Mouse (Mus musculus): ENCODE data around the gene Rxra. TPM values are rescaled to one million over a fixed set of nuclear protein-coding genes. Genes with fewer than 3 reads are reported as not detected.

Rxra gene
- polyA plus RNA-seq, 1 experiment, result 60.0 TPM

- DNase-seq (ENCODE audit: low spot score), result no peak
These were observed 26.0 kb downstream of the Rxra start for GRCm38 (mm10) chr2:27702283-27702682.

DNA sequence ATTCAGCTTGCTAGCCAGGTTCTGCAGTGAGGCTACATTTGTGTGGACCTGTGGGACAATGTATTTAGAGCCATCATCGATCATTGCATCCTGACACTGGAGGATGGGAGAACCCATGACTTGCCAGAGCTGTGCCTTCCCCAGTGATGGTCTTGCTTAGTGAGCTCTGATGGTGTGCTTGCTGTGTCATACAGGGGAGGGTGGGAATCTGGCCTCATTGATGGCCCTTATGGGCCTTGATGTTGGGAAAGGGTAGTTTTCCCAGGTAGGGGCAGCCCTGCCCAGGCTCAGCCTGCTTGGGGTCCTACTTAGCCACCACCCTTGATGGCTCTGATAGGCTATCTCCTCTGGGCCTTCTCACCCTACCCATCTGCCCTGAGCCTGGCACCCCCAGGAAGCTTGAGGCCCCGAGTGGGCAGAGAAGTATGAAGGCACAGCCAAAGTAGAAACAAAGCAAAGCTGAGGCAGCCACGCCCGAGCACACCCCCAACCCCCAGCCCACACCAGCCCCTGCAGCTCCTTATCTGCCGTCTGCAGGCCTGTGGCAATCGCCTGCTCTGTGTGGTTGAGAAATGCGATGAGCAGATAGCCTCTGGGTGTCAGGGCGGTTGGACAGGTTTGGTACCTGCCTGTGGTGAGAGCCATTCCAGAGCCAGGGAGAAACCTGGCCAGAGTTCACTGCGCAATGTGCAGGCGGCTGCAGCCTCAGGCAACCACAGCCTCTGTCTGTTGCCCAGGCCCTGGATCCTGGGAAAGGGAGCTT lies 26.8 kb downstream of the Rxra start:
- peak; percentile 53 for DNase-seq (ENCODE audit: low spot score)

DNA sequence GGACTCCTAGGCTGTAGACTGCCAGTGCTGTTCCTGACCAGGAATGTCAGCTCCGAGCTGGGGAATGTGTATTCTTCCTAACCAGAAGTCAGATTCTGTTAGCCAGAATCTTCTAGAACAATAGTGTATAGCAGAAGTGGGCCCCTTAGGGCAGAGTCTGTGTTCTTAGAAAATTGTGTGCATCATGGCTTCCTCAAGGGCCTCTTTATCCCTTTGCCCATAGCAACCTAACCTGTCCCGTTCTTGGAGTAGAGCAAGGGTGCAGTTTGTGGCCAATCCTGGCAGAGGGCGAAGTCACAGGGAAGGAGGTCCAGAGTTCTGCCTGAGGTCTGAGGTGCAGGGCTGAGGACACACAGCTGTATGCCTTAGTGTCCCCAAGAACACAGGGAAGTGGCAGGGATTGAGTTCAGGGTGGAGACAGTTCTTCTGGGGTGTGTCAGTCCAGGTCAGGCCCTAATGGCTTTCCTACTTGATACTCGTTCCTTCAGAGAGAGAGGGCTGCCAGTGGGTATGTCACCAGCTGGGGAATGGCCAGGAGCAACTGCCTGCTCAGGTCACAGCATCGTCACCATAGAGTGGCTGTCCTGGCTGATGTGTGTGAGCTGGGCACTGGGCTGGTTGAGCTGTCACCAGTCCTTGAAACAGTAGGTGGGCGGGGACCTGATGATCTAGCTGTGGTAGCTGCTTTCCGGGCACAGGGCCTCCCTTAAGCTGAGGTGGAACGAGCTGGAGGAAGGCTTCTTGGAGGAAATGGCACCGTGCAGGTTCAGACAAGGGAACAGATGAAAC lies 27.8 kb downstream of the Rxra start:
- DNase-seq (ENCODE audit: low spot score), result no peak

DNA sequence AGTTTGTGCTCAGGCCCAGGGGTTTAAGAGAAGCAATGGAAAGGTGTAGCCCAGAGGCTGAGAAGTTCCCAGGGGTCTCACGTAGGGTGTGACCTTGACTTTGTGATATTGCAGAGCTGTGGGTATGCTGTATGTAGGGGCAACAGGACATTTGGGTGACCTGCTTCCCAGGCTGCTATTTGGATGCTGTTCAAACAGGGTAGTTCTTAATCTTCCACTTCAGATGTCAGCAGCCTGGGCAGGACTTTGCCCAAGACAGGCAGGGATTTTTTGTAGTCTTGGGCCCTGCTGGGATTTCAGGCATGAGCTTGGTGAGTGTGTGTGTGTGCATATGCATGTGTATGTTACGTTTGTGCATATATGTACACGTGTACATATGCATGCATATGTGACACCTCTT lies 28.4 kb downstream of the Rxra start:
- no peak for DNase-seq (ENCODE audit: low spot score)

DNA sequence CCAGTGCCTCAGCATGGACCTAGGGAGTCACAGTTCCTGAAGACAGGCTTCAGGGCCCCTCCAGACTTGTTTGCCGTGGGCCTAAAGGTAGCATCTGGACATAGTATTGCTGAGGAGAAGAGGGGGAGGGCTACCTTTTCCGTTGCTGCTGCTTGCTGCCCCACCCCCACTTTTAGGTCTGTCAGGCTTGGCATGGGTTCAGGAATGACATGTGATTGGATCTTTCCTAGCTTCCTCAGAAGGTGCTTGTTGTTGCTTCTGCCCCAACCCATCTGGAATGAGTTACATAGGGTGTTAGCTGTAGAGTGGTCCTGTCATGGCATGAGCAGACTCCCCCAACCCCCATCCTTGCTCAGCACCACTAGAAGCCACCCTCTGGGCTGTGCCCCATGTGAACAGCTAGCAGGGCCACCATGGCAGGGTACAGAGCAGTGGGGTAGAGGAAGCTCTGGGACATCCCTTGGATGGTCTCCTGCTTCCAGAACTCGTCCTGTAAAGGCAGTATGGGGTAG lies 34.7 kb downstream of the Rxra start:
- no peak for DNase-seq (ENCODE audit: low spot score)

GRCm38 (mm10) chr2:27712626-27713025 lies 36.4 kb downstream of the Rxra start:
- no peak for DNase-seq (ENCODE audit: low spot score)

DNA sequence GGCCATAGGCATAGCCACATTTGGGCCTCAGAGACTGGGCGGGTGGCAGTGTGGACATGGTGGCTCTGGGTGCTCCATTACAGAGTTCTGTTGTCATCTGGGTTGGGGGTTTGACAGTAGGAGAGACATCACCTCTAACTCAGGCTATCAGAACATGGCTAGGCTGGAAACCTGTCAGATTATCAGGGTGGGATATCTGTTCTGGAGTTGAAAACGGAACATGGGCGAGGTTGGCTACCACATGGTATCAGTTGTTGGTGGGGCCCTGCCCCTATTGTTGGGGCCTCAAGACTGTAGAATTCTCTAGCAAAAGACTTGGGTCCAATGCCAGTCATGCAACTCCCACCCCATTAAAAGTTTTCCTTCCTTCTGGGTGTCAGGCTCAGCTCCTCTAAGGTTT lies 37.1 kb downstream of the Rxra start:
- no peak for DNase-seq (ENCODE audit: low spot score)

DNA sequence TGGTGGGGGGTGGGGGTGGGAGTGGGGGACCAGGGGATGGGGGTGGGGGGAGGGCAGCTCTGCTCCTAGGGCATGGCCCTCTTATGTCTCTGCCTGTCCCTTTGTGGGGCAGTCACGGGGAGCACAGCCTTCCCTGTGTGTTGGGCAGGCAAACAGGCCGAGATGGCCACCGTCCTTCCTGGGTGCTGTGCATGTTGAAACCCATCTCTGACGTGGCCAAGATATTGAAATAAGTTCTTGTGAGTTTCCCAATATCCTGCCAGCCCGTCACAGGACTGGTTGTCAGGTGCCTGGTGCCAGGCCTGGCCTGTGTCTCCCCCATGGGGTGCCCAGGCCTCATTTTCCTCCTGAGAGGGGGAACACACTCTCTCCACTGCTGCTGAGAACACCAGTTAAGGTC lies 37.9 kb downstream of the Rxra start:
- no peak for DNase-seq (ENCODE audit: low spot score)

DNA sequence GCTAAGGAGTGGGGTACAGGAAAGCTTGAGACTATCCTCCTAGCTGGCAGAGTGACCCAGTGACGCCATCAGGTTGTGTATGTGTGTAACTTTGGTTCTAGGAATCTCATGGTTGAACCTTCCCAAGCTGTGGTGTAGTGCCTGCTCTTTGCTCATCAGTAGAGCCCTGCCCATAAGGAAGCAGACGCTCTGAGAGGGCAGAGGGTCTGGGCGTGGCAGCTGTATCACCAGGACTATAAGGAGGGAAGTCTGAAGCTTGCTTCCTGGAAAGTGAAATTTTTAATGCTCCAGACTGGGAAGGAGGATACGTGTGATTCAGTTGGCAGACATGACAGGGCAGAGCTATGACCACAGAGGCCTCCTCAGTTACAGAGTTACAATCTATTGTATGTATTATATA lies 39.0 kb downstream of the Rxra start:
- no peak for DNase-seq (ENCODE audit: low spot score)

- no peak for DNase-seq (ENCODE audit: low spot score)
These were observed 40.1 kb downstream of the Rxra start for GRCm38 (mm10) chr2:27716339-27716738.

DNA sequence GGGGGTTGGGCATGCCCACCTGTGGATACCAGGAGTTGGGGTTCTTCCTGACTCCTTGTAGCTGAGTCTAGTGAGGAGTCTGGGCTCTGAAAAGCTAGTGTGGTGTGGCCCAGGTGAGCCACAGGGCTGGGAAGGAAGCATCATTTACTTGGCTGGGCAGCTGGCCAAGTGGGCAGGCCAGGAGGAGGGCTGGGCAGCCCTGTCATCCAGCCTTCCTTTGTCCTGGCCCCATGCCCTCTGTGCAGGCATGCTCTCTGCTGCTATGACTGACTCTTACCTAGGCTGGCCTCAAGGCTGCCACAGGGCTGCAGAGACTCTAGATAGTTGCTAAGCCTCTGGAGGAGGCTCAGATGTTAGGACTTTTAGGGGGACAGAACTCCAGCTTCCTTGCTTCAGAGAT lies 42.0 kb downstream of the Rxra start:
- DNase-seq (ENCODE audit: low spot score), result peak; percentile 77

- no peak for DNase-seq (ENCODE audit: low spot score)
These were observed 43.4 kb downstream of the Rxra start for GRCm38 (mm10) chr2:27719601-27720000.

- peak; percentile 59 for DNase-seq (ENCODE audit: low spot score)
These were observed 45.4 kb downstream of the Rxra start for GRCm38 (mm10) chr2:27721611-27722010.

DNA sequence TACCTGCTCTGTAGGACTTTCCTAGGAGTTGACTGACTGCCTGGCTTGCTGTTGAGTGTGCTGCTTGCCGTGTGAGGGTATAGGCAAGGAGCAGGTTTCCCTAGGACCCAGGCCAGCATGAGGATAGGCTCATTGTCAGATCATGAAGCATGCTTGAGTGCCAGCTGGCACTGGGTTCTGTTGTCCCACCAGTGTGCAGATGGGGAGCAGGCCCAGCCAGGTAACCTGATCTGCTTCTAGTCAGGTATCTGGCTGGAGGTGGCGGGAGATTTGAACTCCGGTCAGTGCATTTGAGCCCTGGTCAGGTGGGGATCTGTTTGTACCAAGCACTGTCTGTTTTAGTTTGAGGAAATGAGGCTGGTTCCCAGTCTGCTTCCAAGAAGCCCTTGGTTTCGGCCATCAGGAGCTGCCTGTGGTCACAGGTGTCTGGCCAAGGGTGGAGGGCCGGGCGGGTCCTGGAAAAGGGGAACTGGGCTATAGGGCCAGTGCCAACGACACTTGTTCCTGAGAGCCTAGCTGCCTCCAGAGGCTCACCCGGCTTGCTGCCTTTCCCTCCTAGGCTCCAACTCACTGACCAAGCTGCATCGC lies 48.6 kb downstream of the Rxra start:
- no peak for DNase-seq (ENCODE audit: low spot score)

- no peak for DNase-seq (ENCODE audit: low spot score)
These were observed 52.0 kb downstream of the Rxra start for GRCm38 (mm10) chr2:27727994-27728854.

DNA sequence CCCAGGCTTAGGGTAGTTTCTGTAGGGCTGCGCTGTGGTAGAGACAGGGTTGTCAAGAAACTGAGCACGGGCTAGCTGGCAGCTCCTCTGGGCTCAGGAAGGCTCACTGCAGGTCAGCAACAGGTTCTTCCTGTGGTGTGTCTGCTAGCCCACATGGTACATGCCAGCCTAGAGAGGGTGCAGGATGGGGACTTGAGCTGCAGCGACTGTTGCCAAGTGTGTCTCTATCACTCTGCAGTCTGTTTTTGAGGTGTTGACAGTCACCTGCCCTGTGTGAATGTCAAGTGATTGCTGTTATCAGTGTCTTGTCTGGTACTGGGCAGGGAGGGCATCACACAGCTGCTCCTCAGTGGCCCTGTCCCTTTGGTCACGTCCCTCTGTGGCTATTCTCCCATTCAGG lies 52.8 kb downstream of the Rxra start:
- DNase-seq (ENCODE audit: low spot score), result no peak

DNA sequence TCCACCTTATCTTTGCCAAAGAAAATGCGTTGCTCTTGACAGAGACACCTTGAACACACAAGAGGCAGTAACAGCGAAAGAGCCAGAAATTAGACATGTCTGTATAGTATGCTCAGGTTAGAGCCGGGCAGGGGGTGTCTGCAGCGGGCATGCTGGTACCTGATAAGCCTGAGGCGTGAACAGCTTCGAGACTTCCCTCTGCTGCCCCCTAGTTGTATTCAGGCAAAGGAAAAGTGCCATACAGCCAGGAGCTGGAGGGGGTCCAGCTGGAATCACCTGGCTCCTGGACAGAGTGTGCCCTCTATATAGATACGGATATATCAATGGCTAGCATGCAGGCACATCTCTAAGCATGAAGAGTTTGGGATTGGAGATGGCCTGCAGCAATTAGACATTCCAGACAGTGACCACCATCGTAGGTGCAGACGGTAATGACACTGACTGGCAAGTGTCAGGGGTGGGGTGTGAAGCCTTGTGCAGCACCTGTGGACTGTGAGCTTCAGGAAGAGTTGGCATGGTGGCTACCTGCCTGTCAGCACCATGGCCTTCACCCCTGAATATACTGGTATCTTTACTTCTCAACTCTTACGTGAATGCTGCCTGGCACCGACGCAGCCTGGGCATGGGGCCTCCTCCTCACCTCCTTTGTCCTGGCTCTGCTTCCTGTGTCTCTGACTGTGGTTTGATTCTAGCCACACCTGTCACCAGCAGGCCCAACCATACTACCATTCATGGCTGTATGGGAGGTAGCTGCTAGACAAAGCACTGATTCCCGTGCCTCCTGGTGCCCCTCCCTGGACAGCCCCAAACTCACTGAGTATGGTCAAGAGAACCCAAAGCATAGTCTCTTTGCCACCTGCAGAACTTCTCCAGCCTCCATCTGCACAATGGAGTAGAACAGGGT lies 54.0 kb downstream of the Rxra start:
- no peak for DNase-seq (ENCODE audit: low spot score)

DNA sequence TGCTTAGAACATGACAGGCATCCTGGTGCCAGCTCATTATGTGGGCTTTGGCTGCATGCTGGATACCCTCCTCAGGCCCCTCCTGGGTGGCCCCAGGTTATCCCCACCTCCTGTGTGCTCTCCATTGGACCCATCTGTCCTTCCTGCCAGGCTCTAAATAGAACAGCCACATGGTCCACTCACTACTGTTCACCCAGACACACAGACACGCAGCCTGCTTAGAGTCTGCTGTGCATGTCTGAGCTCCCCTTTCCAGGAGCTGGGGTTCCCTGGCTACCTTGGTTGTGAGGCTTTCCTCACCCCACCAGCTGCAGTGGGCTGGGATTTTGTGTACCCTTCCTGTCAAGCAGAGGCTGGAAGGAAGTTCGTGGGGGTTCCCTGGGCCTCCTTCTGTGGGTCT lies 56.8 kb downstream of the Rxra start:
- DNase-seq (ENCODE audit: low spot score), result no peak

- no peak for DNase-seq (ENCODE audit: low spot score)
These were observed 58.1 kb downstream of the Rxra start for GRCm38 (mm10) chr2:27734328-27734727.

DNA sequence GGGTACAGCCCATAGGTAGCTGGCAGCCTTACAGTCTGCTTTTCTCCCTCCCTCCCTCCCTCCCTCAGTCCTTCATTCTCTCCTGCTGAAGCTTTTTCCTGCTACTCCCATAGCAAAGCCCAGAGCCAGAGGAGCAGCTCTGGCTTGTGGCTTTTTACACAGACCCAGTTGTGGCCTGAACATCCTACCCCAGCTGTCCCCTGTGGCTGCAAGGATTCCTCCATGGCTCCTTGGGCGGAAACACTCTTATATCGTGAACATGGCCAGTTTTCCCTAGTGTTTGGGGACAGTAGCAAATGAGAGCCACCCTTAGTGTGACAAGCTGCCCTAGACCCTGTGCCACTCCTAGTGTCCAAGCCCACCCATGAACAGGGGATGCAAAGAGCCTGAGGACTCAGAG lies 58.6 kb downstream of the Rxra start:
- DNase-seq (ENCODE audit: low spot score), result no peak

- no peak for DNase-seq (ENCODE audit: low spot score)
These were observed 60.6 kb downstream of the Rxra start for GRCm38 (mm10) chr2:27736802-27737201.

Measured in urinary bladder, adult 2 months (tissue).